Mouse (Mus musculus) liver, adult 2 months (tissue): ENCODE measurements around the gene Dst.

Experiments
- CTCF ChIP-seq: fragments of 200-500 bp; IDR thresholded peaks from 2 replicates; pipeline ENCODE4 v1.5.1; 2011; ENCODE audit warnings: low read depth, low read length, control low read depth
- POLR2A ChIP-seq: fragments of 200-500 bp; IDR thresholded peaks from 2 replicates; pipeline ENCODE4 v1.6.1; 2011; ENCODE audit warnings: low read length, control low read depth; ENCODE audit not compliant: insufficient read depth; ENCODE audit errors: extremely low read depth

GRCm38 (mm10) chr1:34052422-34052821 lies 144.4 kb downstream of the Dst start:
- TF ChIP-seq POLR2A (no peak), CTCF (no peak)
